Mouse (Mus musculus) embryo, embryonic 10 days (tissue): Measurements from ENCODE around the gene Pafah1b2.
A peak's percentile ranks its signal among the peaks of the same experiment; 100 is the strongest.

Source experiments
- DNase-seq: peaks from one replicate; pipeline ENCODE4 v3.0.0-alpha.2; 2015; ENCODE audit warnings: low spot score

Gene Pafah1b2

GRCm38 (mm10) chr9:46012091-46013008 is at the start of gene Pafah1b2, which contains the start of gene Sik3:
Pafah1b2 (minus strand) TSS chr9:46012690.
Sik3 (plus strand) TSS chr9:46012820.
- peak; percentile 96 for DNase-seq

GRCm38 (mm10) chr9:46061696-46062425 is 49.4 kb upstream of the Pafah1b2 start:
- DNase-seq: no peak

GRCm38 (mm10) chr9:46060249-46060648 is 47.8 kb upstream of the Pafah1b2 start:
- no peak for DNase-seq

GRCm38 (mm10) chr9:46058065-46058464 is 45.6 kb upstream of the Pafah1b2 start:
- DNase-seq: no peak

- no peak for DNase-seq
Measured at GRCm38 (mm10) chr9:46053014-46053666, 40.6 kb upstream of the Pafah1b2 start.

- DNase-seq: no peak
Measured at GRCm38 (mm10) chr9:46050203-46050602, 37.7 kb upstream of the Pafah1b2 start.

- DNase-seq: no peak
Measured at GRCm38 (mm10) chr9:46049525-46049924, 37.0 kb upstream of the Pafah1b2 start.

- DNase-seq: no peak
Measured at GRCm38 (mm10) chr9:46046724-46047517, 34.4 kb upstream of the Pafah1b2 start.

GRCm38 (mm10) chr9:46043626-46044025 is 31.1 kb upstream of the Pafah1b2 start:
- no peak for DNase-seq

GRCm38 (mm10) chr9:46042387-46042786 is 29.9 kb upstream of the Pafah1b2 start:
- DNase-seq: no peak

GRCm38 (mm10) chr9:46041186-46041585 is 28.7 kb upstream of the Pafah1b2 start:
- DNase-seq: no peak

- DNase-seq: no peak
Measured at GRCm38 (mm10) chr9:46038786-46039185, 26.3 kb upstream of the Pafah1b2 start.

- DNase-seq: no peak
Measured at GRCm38 (mm10) chr9:46036881-46037280, 24.4 kb upstream of the Pafah1b2 start.

GRCm38 (mm10) chr9:46035290-46035871 is 22.9 kb upstream of the Pafah1b2 start:
- no peak for DNase-seq

GRCm38 (mm10) chr9:46033862-46034261 is 21.4 kb upstream of the Pafah1b2 start:
- DNase-seq: no peak

GRCm38 (mm10) chr9:46033058-46033457 is 20.6 kb upstream of the Pafah1b2 start:
- no peak for DNase-seq

GRCm38 (mm10) chr9:46032190-46032589 is 19.7 kb upstream of the Pafah1b2 start:
- no peak for DNase-seq

GRCm38 (mm10) chr9:46030968-46031367 is 18.5 kb upstream of the Pafah1b2 start:
- no peak for DNase-seq

- DNase-seq: no peak
Measured at GRCm38 (mm10) chr9:46030184-46030583, 17.7 kb upstream of the Pafah1b2 start.

- no peak for DNase-seq
Measured at GRCm38 (mm10) chr9:46029534-46029933, 17.0 kb upstream of the Pafah1b2 start.

GRCm38 (mm10) chr9:46027994-46028393 is 15.5 kb upstream of the Pafah1b2 start:
- DNase-seq: no peak
